Mouse (Mus musculus) kidney, embryonic 14.5 days (tissue): Measurements from ENCODE around the gene Fam53b. TPM values are rescaled to one million over a fixed set of nuclear protein-coding genes. Genes with fewer than 3 reads are reported as not detected.
A peak's percentile ranks its signal among the peaks of the same experiment; 100 is the strongest.

Experiments
- ATAC-seq: fragments of 200-750 bp; cut with Nextera tagmentation; 2 replicates; pipeline ENCODE4 v1.8.0; 2017; ENCODE audit warnings: moderate number of reproducible peaks, mild to moderate bottlenecking, moderate TSS enrichment, moderate library complexity; ENCODE audit not compliant: low FRiP score, low TSS enrichment
- H3K27ac ChIP-seq: fragments of 300-500 bp; sonication (generic); 2 replicates; pipeline ENCODE4 v1.5.1; 2014; ENCODE audit warnings: low read depth, mild to moderate bottlenecking, low read length, moderate library complexity, mixed read lengths
- H3K27me3 ChIP-seq: fragments of 300-500 bp; sonication (generic); 2 replicates; pipeline ENCODE4 v1.6.1; 2014; ENCODE audit warnings: mild to moderate bottlenecking, low read length; ENCODE audit not compliant: control insufficient read depth, insufficient read depth
- H3K36me3 ChIP-seq: fragments of 300-500 bp; sonication (generic); 2 replicates; pipeline ENCODE4 v1.6.1; 2014; ENCODE audit warnings: low read length, mixed read lengths; ENCODE audit not compliant: control insufficient read depth, insufficient read depth
- H3K4me1 ChIP-seq: fragments of 300-500 bp; sonication (generic); 2 replicates; pipeline ENCODE4 v1.6.1; 2014; ENCODE audit warnings: low read length, mixed read lengths; ENCODE audit not compliant: control insufficient read depth, insufficient read depth
- H3K4me2 ChIP-seq: fragments of 300-500 bp; sonication (generic); replicated peaks from 2 replicates; pipeline ENCODE4 v1.6.1; 2014; ENCODE audit warnings: low read depth, mild to moderate bottlenecking, low read length
- H3K4me3 ChIP-seq: fragments of 300-500 bp; sonication (generic); 2 replicates; pipeline ENCODE4 v1.5.1; 2014; ENCODE audit warnings: mild to moderate bottlenecking, low read length
- H3K9ac ChIP-seq: fragments of 300-500 bp; sonication (generic); 2 replicates; pipeline ENCODE4 v1.6.1; 2014; ENCODE audit warnings: low read depth, mild to moderate bottlenecking, low read length, moderate library complexity
- H3K9me3 ChIP-seq: fragments of 300-500 bp; sonication (generic); 2 replicates; pipeline ENCODE4 v1.6.1; 2016; ENCODE audit warnings: low read length; ENCODE audit not compliant: control insufficient read depth
- WGBS: fragments of 180-500 bp; shearing (Covaris S2); extraction: QIAGEN DNeasy Blood & Tissue Kit; methylation state at CpG from one replicate; pipeline ENCODE4 v1.1.7; 2014; 5-methylcytosine and 5-hydroxymethylcytosine counted together
- polyA plus RNA-seq: library from polyadenylated mRNA; unstranded; fragments of >200 nt; fragmentation: Nextera tagmentation; extraction: Ambion mirVana; gene quantifications from 2 replicates; pipeline ENCODE4 v1.2.1, GENCODE M21; 2014

Fam53b gene
- polyA plus RNA-seq, 1 experiment from 2014 or later, result 22.1 TPM

DNA sequence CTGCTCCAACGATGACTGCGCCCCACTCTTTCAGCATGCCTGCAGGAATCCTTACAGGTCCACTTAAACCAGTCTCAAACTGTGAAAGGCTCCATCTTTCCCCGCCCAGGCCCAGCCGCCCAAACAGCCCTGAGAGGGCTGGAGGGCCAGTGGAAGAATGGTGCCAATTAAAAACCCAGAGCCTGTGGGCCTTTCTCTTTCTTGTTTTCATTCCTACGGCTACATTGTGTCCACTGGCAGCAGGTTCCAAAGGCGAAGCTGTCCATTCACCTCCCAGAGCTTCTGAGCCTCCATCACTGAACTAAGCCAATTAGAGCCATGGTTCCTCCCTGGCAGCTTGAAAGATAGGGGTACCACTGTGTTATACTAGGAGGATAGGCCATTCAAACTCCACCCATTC is 82.1 kb downstream of the Fam53b start:
- Histone ChIP-seq H3K9me3 (no peaks in the 10 kb centered on the region), H3K27ac (no peak overlapping the region), H3K4me3 (no peak overlapping the region), H3K4me2 (no peak overlapping the region), H3K4me1 (peaks cover 12% of the 10 kb centered on the region), H3K36me3 (no peaks in the 10 kb centered on the region), H3K27me3 (no peaks in the 10 kb centered on the region), H3K9ac (no peak overlapping the region)
- ATAC-seq, result no peak
- WGBS, result 81% methylated on average over 6 of the region's 6 CpGs

DNA sequence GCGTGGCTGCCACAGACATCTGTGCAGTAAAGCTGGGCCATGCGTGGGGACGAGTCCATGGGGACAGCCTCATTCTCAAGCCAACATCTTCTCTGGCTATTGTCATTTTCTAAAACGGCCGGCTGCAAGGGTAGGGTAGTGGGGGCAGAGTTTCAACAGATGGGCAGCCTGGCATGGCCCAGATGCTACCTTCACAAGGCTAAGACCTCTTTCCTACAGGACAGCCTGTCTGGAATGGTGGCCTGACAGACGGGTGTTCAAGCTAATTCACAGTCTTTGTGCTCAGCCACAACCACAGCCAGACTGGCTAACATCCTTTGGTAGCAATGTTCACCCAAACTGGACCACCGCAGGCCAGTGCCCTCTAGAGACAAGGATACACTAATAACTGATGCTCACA is 83.2 kb downstream of the Fam53b start:
- no peak overlapping the region for H3K27ac ChIP-seq
- no peak for ATAC-seq

GRCm38 (mm10) chr7:132729093-132729831 is 84.4 kb downstream of the Fam53b start:
- no peaks in the 10 kb centered on the region for H3K27me3 ChIP-seq
- H3K27ac ChIP-seq, result no peak overlapping the region
- 55% methylated on average over 4 of the region's 4 CpGs for WGBS
- H3K9me3 ChIP-seq, result no peaks in the 10 kb centered on the region
- no peak overlapping the region for H3K9ac ChIP-seq
- ATAC-seq, result no peak
- H3K4me3 ChIP-seq, result no peak overlapping the region
- no peak overlapping the region for H3K4me2 ChIP-seq
- H3K36me3 ChIP-seq, result no peaks in the 10 kb centered on the region
- peaks cover 7% of the 10 kb centered on the region for H3K4me1 ChIP-seq

More for the DNA sequence above, 83.2 kb downstream of the Fam53b start:
- no peak overlapping the region for H3K9ac ChIP-seq
- no peak overlapping the region for H3K4me3 ChIP-seq
- no peak overlapping the region for H3K4me2 ChIP-seq
- no peaks in the 10 kb centered on the region for H3K36me3 ChIP-seq
- H3K27me3 ChIP-seq, result no peaks in the 10 kb centered on the region
- 86% methylated on average over 7 of the region's 7 CpGs for WGBS
- peaks cover 7% of the 10 kb centered on the region for H3K4me1 ChIP-seq
- H3K9me3 ChIP-seq, result no peaks in the 10 kb centered on the region

DNA sequence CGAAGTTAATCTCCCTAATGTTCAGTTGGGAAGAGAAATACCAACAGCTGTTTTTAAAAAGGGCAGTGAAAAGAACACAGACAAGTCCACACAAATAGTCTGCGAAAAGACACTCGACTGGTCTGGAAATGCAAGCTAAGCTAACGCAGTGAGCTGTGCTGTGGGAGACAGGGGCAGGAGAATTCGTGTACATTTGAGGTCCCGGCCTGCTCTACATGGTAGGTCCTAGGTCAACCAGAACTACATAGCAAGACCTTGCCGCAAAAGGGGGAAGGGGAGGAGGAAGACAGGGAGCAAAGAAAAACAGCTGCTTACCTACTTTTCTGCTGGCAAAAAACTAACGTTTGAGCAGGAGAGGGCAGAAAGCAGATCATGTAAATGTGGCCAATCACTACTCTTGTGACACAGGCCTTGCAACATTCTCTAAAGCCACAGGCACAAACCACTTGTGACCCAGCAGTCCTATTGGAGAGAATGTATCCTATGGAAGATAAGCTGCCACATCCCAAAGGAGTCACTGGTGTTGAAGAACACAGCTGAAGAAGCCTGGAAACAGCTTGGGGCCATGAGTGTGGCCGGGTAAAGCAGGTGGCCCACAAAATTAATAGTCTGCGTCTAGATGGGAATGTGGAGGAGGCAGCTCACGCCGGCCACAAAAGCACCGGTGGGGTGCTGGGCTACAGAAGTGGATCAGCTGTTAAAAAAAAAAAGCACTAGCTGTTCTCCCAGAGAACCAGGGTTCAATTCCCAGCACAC is 87.4 kb downstream of the Fam53b start:
- H3K27ac ChIP-seq, result no peak overlapping the region
- peak; percentile 45; the same call in 1 of the 2 replicates for ATAC-seq
- no peak overlapping the region for H3K4me3 ChIP-seq
- no peak overlapping the region for H3K4me2 ChIP-seq
- WGBS, result 42% methylated on average over 13 of the region's 13 CpGs
- H3K9me3 ChIP-seq, result no peaks in the 10 kb centered on the region
- H3K9ac ChIP-seq, result no peak overlapping the region
- no peaks in the 10 kb centered on the region for H3K27me3 ChIP-seq
- no peaks in the 10 kb centered on the region for H3K36me3 ChIP-seq
- peaks cover 7% of the 10 kb centered on the region; the same call in 1 of the 2 replicates for H3K4me1 ChIP-seq

DNA sequence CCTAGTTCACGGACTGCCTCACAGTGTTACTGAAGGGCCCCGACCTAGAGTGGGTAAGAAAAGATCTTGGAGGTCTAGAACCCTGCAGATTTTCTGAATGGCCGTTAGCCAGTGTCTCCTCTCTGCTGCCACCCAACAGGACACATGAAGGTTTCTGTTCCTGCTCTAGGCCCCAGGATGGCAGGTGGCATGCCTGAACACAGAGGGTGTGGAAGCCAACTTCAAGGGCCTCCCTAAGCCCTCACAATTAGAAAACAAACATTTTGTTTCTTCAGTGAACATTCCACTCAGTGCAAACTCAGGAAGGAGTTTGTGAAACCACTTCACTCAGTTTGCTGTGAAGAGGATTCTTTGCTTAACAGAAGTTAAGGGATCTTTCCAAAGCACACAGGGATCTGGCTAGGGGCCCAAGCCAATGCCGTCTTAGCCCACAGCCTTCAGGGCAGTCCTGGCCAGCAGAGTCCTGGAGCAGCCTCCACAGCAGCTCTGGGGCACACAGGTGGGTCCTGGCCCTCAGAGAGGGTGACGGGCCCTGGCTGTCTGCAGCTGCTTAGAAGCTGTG is 89.1 kb downstream of the Fam53b start:
- no peak for ATAC-seq
- Histone ChIP-seq H3K9ac (no peak overlapping the region), H3K4me3 (no peak overlapping the region), H3K9me3 (no peaks in the 10 kb centered on the region), H3K4me2 (no peak overlapping the region), H3K27me3 (no peaks in the 10 kb centered on the region), H3K27ac (no peak overlapping the region), H3K36me3 (no peaks in the 10 kb centered on the region), H3K4me1 (peaks cover 7% of the 10 kb centered on the region; the same call in 1 of the 2 replicates)
- WGBS, result 93% methylated on average over 5 of the region's 5 CpGs

- Histone ChIP-seq H3K27ac (no peak overlapping the region), H3K4me2 (no peak overlapping the region), H3K36me3 (no peaks in the 10 kb centered on the region), H3K27me3 (no peaks in the 10 kb centered on the region), H3K4me1 (peaks cover 7% of the 10 kb centered on the region; the same call in 1 of the 2 replicates), H3K9me3 (no peaks in the 10 kb centered on the region), H3K9ac (no peak overlapping the region), H3K4me3 (no peak overlapping the region)
- peak; percentile 61; the same call in 1 of the 2 replicates for ATAC-seq
- WGBS, result 88% methylated on average over 11 of the region's 11 CpGs
Observed at GRCm38 (mm10) chr7:132723906-132724305, 89.8 kb downstream of the Fam53b start.

DNA sequence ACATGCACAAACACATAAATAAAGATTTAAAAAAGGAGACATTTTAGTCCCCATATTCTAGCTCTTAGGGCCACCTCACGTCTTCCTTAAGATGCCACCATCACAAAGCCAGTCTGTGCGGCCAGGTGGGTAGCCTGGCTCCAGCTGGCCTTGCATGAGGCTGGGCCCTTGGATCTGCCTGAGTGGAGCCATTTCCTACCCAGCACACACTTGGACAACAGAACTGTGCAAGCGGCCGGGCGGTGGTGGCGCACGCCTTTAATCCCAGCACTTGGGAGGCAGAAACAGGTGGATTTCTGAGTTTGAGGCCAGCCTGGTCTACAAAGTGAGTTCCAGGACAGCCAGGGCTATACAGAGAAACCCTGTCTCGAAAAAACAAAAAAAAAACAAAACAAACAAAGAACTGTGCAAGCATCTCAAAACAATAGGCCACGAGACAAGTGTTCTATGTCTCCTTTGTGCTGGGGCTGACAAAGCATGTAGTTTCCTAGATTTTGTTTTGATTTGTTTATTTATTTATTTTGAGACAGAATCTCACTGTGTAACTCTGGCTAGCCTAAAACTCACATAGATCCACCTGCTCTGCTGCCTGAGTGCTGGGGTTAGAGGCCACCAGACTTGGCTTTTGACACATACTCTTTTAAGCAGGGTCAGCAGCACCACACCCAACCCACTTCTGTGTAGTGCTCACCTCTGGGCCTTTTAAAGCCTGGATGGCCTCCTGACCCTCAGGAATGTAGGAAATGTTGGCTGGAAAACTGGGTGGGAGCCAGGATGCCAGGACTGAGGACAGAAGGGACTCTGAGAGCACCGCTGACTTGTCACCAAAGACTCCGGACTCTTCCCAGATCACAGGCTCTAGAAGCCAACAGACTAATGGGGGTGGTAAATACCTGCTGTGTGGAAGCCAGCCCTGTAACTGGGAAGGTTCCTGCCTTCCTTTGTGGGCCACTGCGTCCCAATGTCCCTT is 91.0 kb downstream of the Fam53b start:
- no peaks in the 10 kb centered on the region for H3K36me3 ChIP-seq
- no peak overlapping the region for H3K4me2 ChIP-seq
- H3K4me1 ChIP-seq, result peaks cover 7% of the 10 kb centered on the region; the same call in 1 of the 2 replicates
- no peaks in the 10 kb centered on the region for H3K27me3 ChIP-seq
- no peak overlapping the region for H3K9ac ChIP-seq
- WGBS, result 86% methylated on average over 12 of the region's 12 CpGs
- no peaks in the 10 kb centered on the region for H3K9me3 ChIP-seq
- no peak overlapping the region for H3K27ac ChIP-seq
- H3K4me3 ChIP-seq, result no peak overlapping the region
- ATAC-seq, result no peak

DNA sequence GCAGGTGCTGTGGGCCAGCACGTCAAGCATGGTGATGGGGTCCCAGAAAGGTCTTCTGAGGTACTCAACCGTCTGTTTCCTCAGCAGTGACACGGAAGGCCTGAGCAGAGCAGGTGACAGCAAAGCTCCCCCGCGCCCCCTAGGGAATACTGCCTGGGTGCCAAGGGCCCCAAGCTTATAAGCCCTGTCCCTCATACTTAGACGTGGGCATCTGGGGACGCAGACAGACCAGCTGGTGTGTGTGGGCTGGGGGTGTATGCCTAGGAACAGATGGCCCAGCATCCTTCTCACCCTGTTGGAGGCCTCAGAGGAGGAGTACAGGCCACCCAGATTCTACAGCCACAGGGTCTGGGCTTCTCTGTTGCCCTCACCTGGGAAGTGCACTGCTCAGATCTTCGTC is 93.1 kb downstream of the Fam53b start:
- Histone ChIP-seq H3K9me3 (no peaks in the 10 kb centered on the region), H3K27ac (no peak overlapping the region), H3K4me2 (no peak overlapping the region), H3K4me3 (no peak overlapping the region), H3K9ac (no peak overlapping the region), H3K27me3 (no peaks in the 10 kb centered on the region), H3K36me3 (peaks cover 2% of the 10 kb centered on the region; the same call in 1 of the 2 replicates), H3K4me1 (no peaks in the 10 kb centered on the region)
- no peak for ATAC-seq
- 76% methylated on average over 8 of the region's 8 CpGs for WGBS
